Mouse (Mus musculus) heart, embryonic 14.5 days (tissue): ENCODE measurements around the gene Plekhd1. TPM values are rescaled to one million over a fixed set of nuclear protein-coding genes. Genes with fewer than 3 reads are reported as not detected.

Source experiments
- ATAC-seq: fragments of 200-750 bp; cut with Nextera tagmentation; 2 replicates; pipeline ENCODE4 v1.8.0; 2017; ENCODE audit warnings: low read depth, moderate TSS enrichment; ENCODE audit not compliant: insufficient number of reproducible peaks, insufficient read depth, low FRiP score
- H3K27ac ChIP-seq, 2 experiments: fragments of 200-500 bp in 1 of 2; fragments of 300-500 bp in 1 of 2; sonication (generic) in 1 of 2; replicated peaks in 1 of 2; 2 replicates each; pipeline ENCODE4 v1.5.1; 2012 to 2014; ENCODE audit warnings: low read depth in 2 of 2, low read length in 2 of 2, control low read depth in 1 of 2, mild to moderate bottlenecking in 1 of 2, mixed read lengths in 1 of 2; ENCODE audit not compliant: control insufficient read depth in 1 of 2, insufficient read depth in 1 of 2
- H3K27me3 ChIP-seq: fragments of 300-500 bp; sonication (generic); 2 replicates; pipeline ENCODE4 v1.6.1; 2014; ENCODE audit warnings: mild to moderate bottlenecking, low read length, control low read depth; ENCODE audit not compliant: control insufficient read depth, insufficient read depth
- H3K36me3 ChIP-seq: fragments of 300-500 bp; sonication (generic); 2 replicates; pipeline ENCODE4 v1.6.1; 2014; ENCODE audit warnings: mild to moderate bottlenecking, control low read depth, low read length, mixed read lengths; ENCODE audit not compliant: control insufficient read depth, insufficient read depth
- H3K4me1 ChIP-seq, 2 experiments: fragments of 200-500 bp in 1 of 2; fragments of 300-500 bp in 1 of 2; sonication (generic) in 1 of 2; 2 replicates each; pipeline ENCODE4 v1.6.1; 2012 to 2014; ENCODE audit warnings: low read length in 2 of 2, control low read depth in 1 of 2, mixed read lengths in 1 of 2; ENCODE audit not compliant: control insufficient read depth in 2 of 2, insufficient read depth in 2 of 2
- H3K4me2 ChIP-seq: fragments of 300-500 bp; sonication (generic); 2 replicates; pipeline ENCODE4 v1.6.1; 2014; ENCODE audit warnings: mild to moderate bottlenecking, low read length
- H3K4me3 ChIP-seq, 2 experiments: fragments of 200-500 bp in 1 of 2; fragments of 300-500 bp in 1 of 2; sonication (generic) in 1 of 2; 2 replicates each; pipeline ENCODE4 v1.5.1; 2012 to 2014; ENCODE audit warnings: low read length in 2 of 2, mild to moderate bottlenecking in 2 of 2, control low read depth in 1 of 2, low read depth in 1 of 2, moderate library complexity in 1 of 2; ENCODE audit not compliant: control insufficient read depth in 1 of 2, insufficient read depth in 1 of 2
- H3K9ac ChIP-seq: fragments of 300-500 bp; sonication (generic); 2 replicates; pipeline ENCODE4 v1.6.1; 2014; ENCODE audit warnings: mild to moderate bottlenecking, low read length
- H3K9me3 ChIP-seq: fragments of 300-500 bp; sonication (generic); 2 replicates; pipeline ENCODE4 v1.6.1; 2016; ENCODE audit warnings: low read length, control low read depth; ENCODE audit not compliant: control insufficient read depth
- WGBS: fragments of 180-500 bp; shearing (Covaris S2); extraction: QIAGEN DNeasy Blood & Tissue Kit; methylation state at CpG from one replicate; pipeline ENCODE4 v1.1.7; 2014; 5-methylcytosine and 5-hydroxymethylcytosine counted together
- polyA plus RNA-seq: library from polyadenylated mRNA; unstranded; fragments of >200 nt; fragmentation: Nextera tagmentation; extraction: Ambion mirVana; gene quantifications from 2 replicates; pipeline ENCODE4 v1.2.1, GENCODE M21; 2014

Gene Plekhd1
- polyA plus RNA-seq, 1 experiment from 2014 or later: 0.53 TPM

- Histone ChIP-seq H3K9ac (no peak overlapping the region), H3K27me3 (0 out of 2 replicates have a peak, but pooled peaks cover 5% of the 10 kb centered on the region), H3K9me3 (no peaks in the 10 kb centered on the region), H3K4me2 (no peak overlapping the region), H3K4me1 (peaks cover 0 to 3% of the 10 kb centered on the region in 2 experiments; a peak in 3 of 4 replicates), H3K4me3 (no peak overlapping the region), H3K27ac (no peak overlapping the region), H3K36me3 (no peaks in the 10 kb centered on the region)
- no peak for ATAC-seq
- 82% methylated on average over 15 of the region's 15 CpGs for WGBS
Observed at GRCm38 (mm10) chr12:80721458-80721857, 29.1 kb downstream of the Plekhd1 start.

GRCm38 (mm10) chr12:80724853-80725559, 32.6 kb downstream of the Plekhd1 start:
- Histone ChIP-seq H3K27ac (no peak overlapping the region), H3K4me1 (no peaks in the 10 kb centered on the region), H3K9ac (no peak overlapping the region), H3K9me3 (no peaks in the 10 kb centered on the region), H3K36me3 (no peaks in the 10 kb centered on the region), H3K4me3 (no peak overlapping the region), H3K27me3 (0 out of 2 replicates have a peak, but pooled peaks cover 5% of the 10 kb centered on the region), H3K4me2 (no peak overlapping the region)
- 30% methylated on average over 10 of the region's 10 CpGs for WGBS
- ATAC-seq: no peak

- 19% methylated on average over 1 of the region's 1 CpGs for WGBS
Observed at GRCm38 (mm10) chr12:80728207-80728606, 35.8 kb downstream of the Plekhd1 start.

GRCm38 (mm10) chr12:80728814-80729213, 36.4 kb downstream of the Plekhd1 start:
- Histone ChIP-seq H3K27me3 (peaks cover 5% of the 10 kb centered on the region; the same call in 1 of the 2 replicates), H3K4me2 (no peak overlapping the region), H3K4me1 (no peaks in the 10 kb centered on the region), H3K4me3 (no peak overlapping the region), H3K36me3 (no peaks in the 10 kb centered on the region), H3K27ac (no peak overlapping the region), H3K9me3 (no peaks in the 10 kb centered on the region), H3K9ac (no peak overlapping the region)
- no peak for ATAC-seq
- 21% methylated on average over 2 of the region's 2 CpGs for WGBS

More at GRCm38 (mm10) chr12:80728207-80728606, 35.8 kb downstream of the Plekhd1 start:
- no peaks in the 10 kb centered on the region for H3K4me1 ChIP-seq
- ATAC-seq: no peak
- no peak overlapping the region for H3K27ac ChIP-seq
- no peaks in the 10 kb centered on the region for H3K36me3 ChIP-seq
- 0 out of 2 replicates have a peak, but pooled peaks cover 5% of the 10 kb centered on the region for H3K27me3 ChIP-seq
- no peak overlapping the region for H3K4me3 ChIP-seq
- no peaks in the 10 kb centered on the region for H3K9me3 ChIP-seq
- H3K9ac ChIP-seq: no peak overlapping the region
- no peak overlapping the region for H3K4me2 ChIP-seq

GRCm38 (mm10) chr12:80729758-80730530, 37.6 kb downstream of the Plekhd1 start:
- H3K4me2 ChIP-seq: no peak overlapping the region
- no peak overlapping the region for H3K27ac ChIP-seq
- no peak overlapping the region for H3K9ac ChIP-seq
- ATAC-seq: no peak
- no peaks in the 10 kb centered on the region for H3K4me1 ChIP-seq
- WGBS: 75% methylated on average over 12 of the region's 12 CpGs
- no peaks in the 10 kb centered on the region for H3K9me3 ChIP-seq
- H3K4me3 ChIP-seq: no peak overlapping the region
- H3K27me3 ChIP-seq: peaks cover 5% of the 10 kb centered on the region; the same call in 1 of the 2 replicates
- no peaks in the 10 kb centered on the region for H3K36me3 ChIP-seq

- H3K4me3 ChIP-seq: no peak overlapping the region
- no peaks in the 10 kb centered on the region for H3K36me3 ChIP-seq
- H3K27me3 ChIP-seq: peaks cover under 1% of the 10 kb centered on the region; the same call in 1 of the 2 replicates
- no peaks in the 10 kb centered on the region for H3K4me1 ChIP-seq
- H3K4me2 ChIP-seq: peak overlapping the region; percentile 42
- no peaks in the 10 kb centered on the region for H3K9me3 ChIP-seq
- 5% methylated on average over 9 of the region's 9 CpGs for WGBS
- ATAC-seq: no peak
- no peak overlapping the region for H3K9ac ChIP-seq
- H3K27ac ChIP-seq: no peak overlapping the region
Observed at GRCm38 (mm10) chr12:80730567-80730966, 38.2 kb downstream of the Plekhd1 start.

GRCm38 (mm10) chr12:80734526-80735470, 42.4 kb downstream of the Plekhd1 start:
- no peak overlapping the region for H3K4me2 ChIP-seq
- no peak overlapping the region for H3K4me3 ChIP-seq
- H3K27ac ChIP-seq: no peak overlapping the region
- H3K27me3 ChIP-seq: peaks cover 29% of the 10 kb centered on the region
- no peak overlapping the region for H3K9ac ChIP-seq
- no peaks in the 10 kb centered on the region; a peak in 1 of 4 replicates for H3K4me1 ChIP-seq
- H3K9me3 ChIP-seq: no peaks in the 10 kb centered on the region
- no peak for ATAC-seq
- WGBS: 53% methylated on average over 13 of the region's 13 CpGs
- no peaks in the 10 kb centered on the region for H3K36me3 ChIP-seq
